Mouse (Mus musculus): ENCODE measurements at regions not wholly inside any gene's neighbourhood (a gene's known extent, or its start where the extent isn't known, plus 50 kb on each side); places are given as distances from the start of the nearest gene placed in this dataset.

DNA sequence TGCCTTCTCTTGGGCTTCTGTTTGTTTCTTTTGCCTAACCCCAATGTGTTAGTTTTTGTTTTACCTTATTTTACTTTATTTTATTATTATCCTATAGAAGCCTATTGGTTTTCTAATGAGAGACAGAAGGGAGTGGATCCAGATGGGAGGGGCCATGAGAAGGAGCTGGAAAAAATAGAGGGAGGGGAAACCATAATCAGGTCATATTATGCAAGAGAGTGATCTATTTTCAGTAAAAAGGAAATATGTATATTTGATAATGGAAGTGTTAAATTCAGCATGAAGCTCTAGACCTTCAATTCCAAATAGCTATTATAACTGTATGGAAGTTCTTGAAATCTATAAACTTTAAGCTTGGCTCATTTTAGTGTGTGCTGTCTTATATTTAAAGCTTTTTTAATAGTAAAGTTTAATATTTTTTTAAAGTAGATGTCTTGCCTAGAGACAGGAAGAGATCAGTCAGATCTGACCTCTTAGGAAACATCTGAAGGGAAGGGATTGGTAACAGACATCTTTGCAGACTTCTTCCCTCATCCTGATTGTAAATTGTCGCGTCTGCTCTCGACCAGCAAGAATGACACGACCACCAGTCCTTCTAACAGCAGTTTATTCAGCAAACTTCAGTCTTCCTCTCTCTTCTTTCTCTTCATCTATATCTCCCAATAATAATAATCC is 87.8 kb upstream of the Supt20 start:
- no peak for DNase-seq

DNA sequence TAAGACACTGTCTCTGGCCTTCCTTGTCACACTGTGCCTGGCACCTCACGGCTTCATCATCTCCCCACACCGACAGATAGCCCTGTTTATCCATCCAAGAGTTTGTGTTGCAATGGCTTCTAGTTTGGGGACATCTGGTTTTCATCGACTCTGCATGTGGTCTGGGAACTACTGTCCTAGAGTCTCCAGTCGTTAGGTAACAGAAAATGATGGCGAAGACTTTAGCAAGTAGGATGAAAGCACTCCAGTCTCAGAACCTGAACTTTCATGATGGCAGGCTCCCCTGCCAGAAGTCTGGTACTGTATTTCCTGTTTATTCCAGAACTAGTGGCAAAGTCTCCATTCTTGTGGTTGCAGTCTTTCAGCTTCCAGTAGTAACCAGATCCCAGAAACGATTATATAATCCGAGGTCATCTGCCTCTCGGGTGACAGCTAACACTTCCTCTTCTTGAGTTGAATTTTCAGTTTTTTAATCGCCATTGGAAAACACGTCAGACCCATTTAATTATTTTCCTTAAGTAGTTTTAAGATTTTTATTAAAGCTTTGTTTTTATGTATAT is 81.1 kb upstream of the Supt20 start:
- no peak for DNase-seq

DNA sequence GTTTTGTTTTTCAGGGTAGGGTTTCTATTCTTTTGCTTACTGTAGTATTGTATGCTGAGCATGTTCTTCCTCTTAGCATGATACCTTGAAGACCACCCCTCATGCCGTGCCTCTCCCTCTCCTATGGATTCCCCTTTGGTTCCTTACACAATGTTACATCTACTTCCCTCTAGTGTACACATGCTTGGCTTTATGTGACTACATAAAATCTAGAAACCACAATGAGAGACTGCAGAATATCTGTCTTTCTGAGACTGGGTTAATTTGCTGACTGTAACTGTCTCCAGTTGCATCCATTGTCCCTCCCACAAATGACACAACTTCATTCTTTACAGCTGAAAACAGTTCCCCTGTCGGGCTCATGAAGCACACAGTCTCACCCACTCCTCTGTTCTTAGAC is 78.8 kb upstream of the Supt20 start:
- no peak for DNase-seq

- no peak for DNase-seq
Observed at GRCm38 (mm10) chr3:54617298-54617697, 75.3 kb upstream of the Supt20 start.

GRCm38 (mm10) chr3:54618286-54618685 is 74.3 kb upstream of the Supt20 start:
- no peak for DNase-seq

DNA sequence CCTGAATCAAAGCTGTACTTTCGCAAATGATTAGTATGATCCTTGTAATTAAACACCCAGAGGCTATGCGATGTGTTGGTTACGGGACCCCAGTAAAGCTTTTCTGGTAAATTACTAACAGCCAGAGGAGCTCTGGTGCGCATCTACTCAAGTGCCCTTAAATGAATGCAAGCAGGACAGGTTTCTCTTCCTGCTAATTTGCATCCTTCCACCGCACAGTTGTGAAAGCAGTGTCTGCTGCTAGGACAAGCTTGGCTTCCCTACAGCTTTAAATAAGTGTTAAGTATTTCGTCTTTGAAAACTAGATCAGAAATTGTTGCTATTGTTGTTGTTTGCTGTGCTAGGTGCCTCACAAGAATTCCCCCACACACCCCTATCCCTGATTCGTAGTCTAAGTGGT is 62.4 kb upstream of the Supt20 start:
- no peak for DNase-seq

DNA sequence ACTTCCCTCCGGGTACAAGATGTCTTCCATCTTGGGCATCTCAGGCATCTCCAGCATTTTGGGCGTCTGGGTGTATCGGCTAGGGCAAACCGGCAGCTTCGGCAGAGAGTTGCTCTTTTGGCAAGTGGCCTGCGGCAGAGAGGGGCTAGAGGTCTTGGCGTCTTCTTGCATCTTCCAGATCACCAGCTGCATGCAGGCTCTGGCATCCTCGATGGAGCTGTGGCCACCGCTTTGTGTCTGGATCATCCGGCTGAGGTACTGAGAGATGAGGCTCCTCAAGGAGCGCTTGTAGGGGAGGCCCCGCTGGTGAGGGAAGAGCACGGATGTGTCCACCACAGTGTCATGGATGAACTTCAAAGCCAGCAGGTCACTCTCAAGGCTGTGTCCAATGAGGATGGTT is 59.9 kb upstream of the Supt20 start:
- DNase-seq = no peak

DNA sequence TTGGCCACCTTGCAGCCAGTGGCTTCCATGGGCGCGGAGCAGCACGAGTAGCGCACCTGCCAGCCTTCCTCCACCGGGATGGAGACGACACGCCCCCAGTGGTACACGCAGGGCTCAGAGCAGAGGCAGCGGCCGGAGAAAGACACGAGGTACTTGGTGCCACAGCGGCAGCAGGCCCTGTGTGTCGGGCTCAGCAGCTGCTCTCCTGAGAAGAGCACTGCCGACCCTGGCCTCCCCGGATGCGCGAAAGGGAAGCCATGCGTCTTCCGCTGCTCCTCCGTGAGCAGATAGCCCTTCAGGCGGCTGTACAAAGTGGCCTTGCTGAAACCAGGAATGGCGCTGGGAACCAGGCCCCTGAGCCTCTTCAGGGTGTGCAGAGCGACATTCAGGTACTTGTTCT is 59.2 kb upstream of the Supt20 start:
- DNase-seq = no peak

GRCm38 (mm10) chr3:54634456-54634855 is 58.2 kb upstream of the Supt20 start:
- DNase-seq = no peak

All from lung, postnatal 4 days (tissue).